Mouse (Mus musculus): Measurements from ENCODE around the gene Shcbp1l. TPM values are rescaled to one million over a fixed set of nuclear protein-coding genes. Genes with fewer than 3 reads are reported as not detected.

Gene Shcbp1l
- polyA plus RNA-seq, 1 experiment = not detected

DNA sequence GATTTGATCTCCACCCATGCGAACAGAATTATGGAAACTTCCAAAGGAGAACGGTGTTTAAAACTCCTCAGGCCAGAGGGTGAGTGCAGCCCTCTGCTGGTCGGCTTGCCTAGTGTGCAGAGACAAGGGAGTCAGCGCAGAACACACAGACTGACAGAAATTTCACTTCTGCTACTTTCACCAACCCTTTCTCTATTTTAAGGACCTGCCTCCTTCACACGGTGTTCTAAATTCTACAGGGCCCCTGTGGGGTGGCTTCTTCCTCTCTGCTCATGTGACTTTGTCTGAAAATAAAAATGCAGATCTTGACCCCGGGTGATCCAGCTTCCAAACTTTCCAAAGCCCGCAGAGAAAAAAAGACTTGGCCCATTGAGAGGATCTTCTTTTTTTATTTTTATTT, 64.2 kb downstream of the Shcbp1l start:
- H3K4me1 ChIP-seq (ENCODE audit: control insufficient read depth, insufficient read depth, insufficient read length, low read length) = peaks cover 7% of the 10 kb centered on the region
- H3K27ac ChIP-seq (replicated peaks; ENCODE audit: low read depth, low read length) = 0 out of 2 replicates have a peak overlapping the region, but pooled peaks have one; percentile 12
- no peak overlapping the region for H3K4me3 ChIP-seq (ENCODE audit: insufficient read depth, low read depth, low read length)

DNA sequence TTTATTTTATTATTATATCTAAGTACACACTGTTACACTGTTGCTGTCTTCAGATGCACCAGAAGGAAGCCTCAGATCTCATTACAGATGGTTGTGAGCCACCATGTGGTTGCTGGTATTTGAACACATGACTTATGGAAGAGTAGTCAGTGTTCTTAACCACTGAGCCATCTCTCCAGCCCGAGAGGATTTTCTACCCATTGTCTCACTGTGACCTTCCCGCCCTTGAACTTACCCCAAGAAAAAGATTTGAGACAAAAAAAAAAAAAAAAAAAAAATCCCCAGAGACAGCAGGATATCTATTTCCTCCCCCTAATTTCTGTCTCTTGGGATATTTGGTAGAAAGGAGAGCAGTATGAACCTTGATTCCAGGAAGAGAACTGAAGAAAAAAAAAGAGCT, 64.6 kb downstream of the Shcbp1l start:
- Histone ChIP-seq H3K4me3 (ENCODE audit: insufficient read depth, low read depth, low read length) (no peak overlapping the region), H3K4me1 (ENCODE audit: control insufficient read depth, insufficient read depth, insufficient read length, low read length) (peaks cover 7% of the 10 kb centered on the region), H3K27ac (replicated peaks; ENCODE audit: low read depth, low read length) (no peak overlapping the region)

DNA sequence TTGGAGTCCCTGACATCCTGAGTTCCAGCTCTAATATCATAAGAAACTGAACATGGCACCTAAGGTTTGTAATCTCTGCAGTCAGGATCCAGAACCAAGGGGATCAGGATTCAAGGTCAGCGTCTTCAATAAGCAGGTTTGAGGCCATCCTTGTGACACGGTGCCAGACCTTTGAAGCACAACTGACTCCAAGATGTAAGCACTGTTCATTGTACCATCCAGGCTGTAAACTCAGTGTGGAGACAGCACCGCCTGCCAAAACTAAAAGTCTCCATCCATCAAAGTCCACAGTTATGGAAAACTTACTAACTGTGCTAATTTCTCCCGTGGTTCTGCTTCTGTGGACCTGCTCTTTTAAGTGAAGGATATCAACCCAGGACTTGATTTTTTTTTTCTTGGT, 65.0 kb downstream of the Shcbp1l start:
- Histone ChIP-seq H3K27ac (replicated peaks; ENCODE audit: low read depth, low read length) (no peak overlapping the region), H3K4me3 (ENCODE audit: insufficient read depth, low read depth, low read length) (no peak overlapping the region), H3K4me1 (ENCODE audit: control insufficient read depth, insufficient read depth, insufficient read length, low read length) (peaks cover 7% of the 10 kb centered on the region)

DNA sequence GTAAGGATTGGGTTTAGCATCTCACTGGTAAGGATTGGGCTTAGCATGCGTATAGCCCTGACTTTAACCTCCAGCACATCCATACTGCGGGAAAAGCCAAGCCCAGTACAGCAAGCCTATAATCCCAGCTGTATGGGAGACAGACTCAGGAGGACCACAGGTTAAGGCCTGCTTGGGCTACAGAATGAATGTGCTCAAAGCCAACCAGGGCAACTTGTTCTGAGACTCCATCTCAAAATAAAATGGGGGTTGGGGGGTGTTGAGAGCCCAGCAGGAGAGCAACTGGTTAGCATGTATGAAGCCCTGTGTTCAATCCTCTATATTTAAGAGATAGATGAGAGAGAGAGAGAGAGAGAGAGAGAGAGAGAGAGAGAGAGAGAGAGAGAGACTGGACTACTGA, 66.4 kb downstream of the Shcbp1l start:
- no peak overlapping the region for H3K4me3 ChIP-seq (ENCODE audit: insufficient read depth, low read depth, low read length)
- peaks cover 4% of the 10 kb centered on the region; the same call in 1 of the 2 replicates for H3K4me1 ChIP-seq (ENCODE audit: control insufficient read depth, insufficient read depth, insufficient read length, low read length)
- no peak overlapping the region; the same call in 1 of the 2 replicates for H3K27ac ChIP-seq (replicated peaks; ENCODE audit: low read depth, low read length)

DNA sequence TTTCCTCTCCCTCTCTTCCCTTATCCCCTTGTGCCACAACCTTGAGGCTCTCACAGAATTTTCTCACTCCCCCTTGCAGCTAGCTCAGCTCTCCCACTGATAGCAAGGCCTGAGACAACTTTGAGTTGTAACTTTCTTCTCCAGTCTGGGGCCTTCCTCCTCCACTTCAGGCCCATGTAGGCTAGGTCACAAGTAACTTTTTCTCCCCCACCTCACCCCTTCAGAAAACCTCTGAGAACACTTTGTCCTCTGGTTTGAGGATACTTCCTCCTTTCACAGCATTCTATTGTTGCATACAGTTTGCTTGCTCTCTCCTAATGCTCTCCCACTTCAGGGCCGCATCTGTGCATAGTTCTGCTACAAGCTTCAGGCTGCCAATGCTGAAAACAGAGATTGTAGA, 66.9 kb downstream of the Shcbp1l start:
- H3K4me1 ChIP-seq (ENCODE audit: control insufficient read depth, insufficient read depth, insufficient read length, low read length) = peaks cover 4% of the 10 kb centered on the region; the same call in 1 of the 2 replicates
- no peak overlapping the region for H3K4me3 ChIP-seq (ENCODE audit: insufficient read depth, low read depth, low read length)
- H3K27ac ChIP-seq (replicated peaks; ENCODE audit: low read depth, low read length) = no peak overlapping the region

DNA sequence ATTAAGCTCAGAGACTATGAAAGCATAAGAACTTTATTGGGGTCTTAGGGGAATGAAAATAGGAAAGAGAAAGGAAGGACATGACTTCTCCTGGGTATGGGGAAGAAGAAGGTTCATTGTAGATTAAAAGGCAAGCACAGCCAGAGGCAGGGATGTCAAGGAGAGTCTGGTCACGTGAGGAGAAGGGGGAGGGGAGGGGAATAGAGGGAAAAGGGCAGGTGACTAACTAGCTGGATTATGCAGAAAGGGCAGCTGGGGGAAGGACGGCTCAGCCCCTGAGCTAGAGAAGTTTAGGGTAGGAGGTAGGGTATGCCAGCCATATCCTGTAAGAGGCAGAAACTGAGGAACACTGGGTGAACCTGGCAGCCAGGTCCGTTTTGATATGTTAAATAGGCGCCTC, 68.4 kb downstream of the Shcbp1l start:
- H3K27ac ChIP-seq (replicated peaks; ENCODE audit: low read depth, low read length) = peak overlapping the region; percentile 16; the same call in 1 of the 2 replicates
- H3K4me1 ChIP-seq (ENCODE audit: control insufficient read depth, insufficient read depth, insufficient read length, low read length) = peaks cover 4% of the 10 kb centered on the region; the same call in 1 of the 2 replicates
- no peak overlapping the region for H3K4me3 ChIP-seq (ENCODE audit: insufficient read depth, low read depth, low read length)

DNA sequence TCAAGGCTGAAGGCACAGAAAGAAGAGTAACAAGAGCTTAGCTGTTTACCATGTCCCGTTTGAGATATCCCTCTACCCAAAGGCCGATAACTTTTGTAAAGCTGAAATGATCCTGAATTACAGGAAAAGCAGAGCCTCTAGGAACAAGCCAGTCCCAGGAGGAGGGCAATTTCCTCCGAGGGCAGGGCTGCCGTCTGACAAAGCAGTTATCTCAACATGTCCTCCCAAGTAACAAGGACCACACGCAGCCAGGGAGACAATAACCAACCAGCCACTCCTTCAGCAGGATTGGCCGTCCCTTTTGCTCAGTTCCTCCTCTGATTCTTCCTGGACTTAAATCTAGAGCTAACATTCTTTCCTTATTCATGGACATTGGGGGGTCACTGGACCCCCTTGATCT, 69.0 kb downstream of the Shcbp1l start:
- Histone ChIP-seq H3K4me1 (ENCODE audit: control insufficient read depth, insufficient read depth, insufficient read length, low read length) (peaks cover 4% of the 10 kb centered on the region; the same call in 1 of the 2 replicates), H3K4me3 (ENCODE audit: insufficient read depth, low read depth, low read length) (no peak overlapping the region), H3K27ac (replicated peaks; ENCODE audit: low read depth, low read length) (no peak overlapping the region)

DNA sequence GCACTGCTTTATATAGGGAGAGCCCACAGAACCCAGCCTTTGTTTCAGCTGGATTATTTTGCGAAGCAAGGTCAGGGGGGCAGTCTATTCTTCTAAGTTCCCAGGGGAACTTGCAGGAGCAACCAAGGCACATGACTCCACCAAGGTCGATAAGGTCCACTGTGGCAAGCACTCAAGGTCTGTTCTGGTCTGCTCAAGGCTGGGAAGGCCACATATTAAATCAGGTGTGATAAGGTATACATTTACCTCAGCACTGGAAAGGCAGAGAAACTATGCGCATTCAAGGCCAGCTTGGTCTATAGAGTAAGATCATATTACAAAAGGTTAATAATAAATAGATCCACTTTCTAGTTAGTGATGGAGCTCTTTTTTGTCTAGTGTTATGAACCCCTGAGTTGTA, 71.1 kb downstream of the Shcbp1l start:
- no peak overlapping the region for H3K4me3 ChIP-seq (ENCODE audit: insufficient read depth, low read depth, low read length)
- H3K4me1 ChIP-seq (ENCODE audit: control insufficient read depth, insufficient read depth, insufficient read length, low read length) = peaks cover 4% of the 10 kb centered on the region
- H3K27ac ChIP-seq (replicated peaks; ENCODE audit: low read depth, low read length) = no peak overlapping the region

DNA sequence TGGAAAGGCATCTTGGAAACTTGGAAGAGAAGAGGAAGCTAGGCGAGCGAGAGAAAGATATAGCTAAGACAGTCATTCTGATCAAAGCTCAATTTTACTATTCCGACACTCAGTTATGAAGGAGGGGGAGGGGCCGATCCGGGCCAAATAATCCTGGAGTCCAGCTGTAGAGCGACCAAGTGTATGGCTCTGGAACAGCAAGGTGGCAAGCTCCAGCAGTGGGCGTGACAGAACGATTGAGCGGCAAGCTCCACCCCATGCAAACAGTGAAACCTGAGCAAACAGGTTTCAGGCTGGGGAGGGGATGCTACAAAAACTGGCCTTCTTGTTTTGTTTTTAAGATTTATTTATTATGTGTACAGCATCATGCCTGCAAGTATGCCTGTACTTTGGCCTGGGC, 75.1 kb downstream of the Shcbp1l start:
- no peak overlapping the region for H3K27ac ChIP-seq (replicated peaks; ENCODE audit: low read depth, low read length)
- peaks cover 5% of the 10 kb centered on the region for H3K4me1 ChIP-seq (ENCODE audit: control insufficient read depth, insufficient read depth, insufficient read length, low read length)
- no peak overlapping the region for H3K4me3 ChIP-seq (ENCODE audit: insufficient read depth, low read depth, low read length)

DNA sequence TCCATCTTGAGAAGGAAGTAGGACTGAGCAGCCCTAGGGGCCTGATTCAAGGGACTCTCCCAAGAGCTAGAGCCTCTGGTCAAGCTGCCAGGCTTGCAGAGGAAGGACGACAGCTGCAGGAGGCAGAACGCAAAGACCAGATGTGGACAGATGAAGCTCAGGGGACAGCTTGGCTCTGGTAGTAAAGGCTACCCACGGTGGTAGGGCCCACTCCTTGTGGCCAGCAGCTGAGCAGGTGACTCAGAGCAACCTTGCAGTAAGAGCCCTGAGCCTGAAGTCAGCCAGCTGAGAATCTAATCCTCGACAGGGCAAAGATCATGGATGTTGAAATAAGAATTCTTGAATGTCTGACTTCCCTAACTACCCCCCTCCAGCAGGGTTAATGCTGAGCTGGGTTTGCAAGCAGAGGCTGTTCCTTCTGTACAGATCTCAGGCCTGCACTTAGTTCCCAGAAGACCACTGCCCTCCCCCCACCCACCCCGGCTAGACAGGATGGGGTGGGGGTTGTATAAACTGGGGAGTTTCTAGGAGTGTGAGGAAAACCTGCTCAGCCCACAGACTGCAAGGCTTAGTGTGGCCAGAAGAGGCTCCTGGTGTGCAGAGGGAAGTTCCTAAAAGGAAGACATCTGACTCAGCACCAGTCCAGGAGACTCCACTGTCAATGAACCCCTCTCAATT, 76.8 kb downstream of the Shcbp1l start:
- Histone ChIP-seq H3K27ac (replicated peaks; ENCODE audit: low read depth, low read length) (peak overlapping the region; percentile 76), H3K4me3 (ENCODE audit: insufficient read depth, low read depth, low read length) (no peak overlapping the region), H3K4me1 (ENCODE audit: control insufficient read depth, insufficient read depth, insufficient read length, low read length) (peaks cover 5% of the 10 kb centered on the region)

Other genes with a start within 250 kb of the Shcbp1l start
- gene Lamc2, start 238.7 kb upstream of the Shcbp1l start, polyA plus RNA-seq (2012; ENCODE audit: insufficient read depth, insufficient read length, missing spikeins) = 0.21 and 1.7 TPM in 2 replicates
- gene Lamc1, start 92.4 kb upstream of the Shcbp1l start, polyA plus RNA-seq (2012; ENCODE audit: insufficient read depth, insufficient read length, missing spikeins) = 47.1 and 62.0 TPM in 2 replicates
- 32.7 and 34.6 TPM in 2 replicates for gene Dhx9, start 62.5 kb downstream of the Shcbp1l start, polyA plus RNA-seq (2012; ENCODE audit: insufficient read depth, insufficient read length, missing spikeins)
- gene Npl, start 124.9 kb downstream of the Shcbp1l start, polyA plus RNA-seq (2012; ENCODE audit: insufficient read depth, insufficient read length, missing spikeins) = 1.2 and 1.5 TPM in 2 replicates
- not detected in 2 replicates for gene Rgs8, start 227.9 kb downstream of the Shcbp1l start, polyA plus RNA-seq (2012; ENCODE audit: insufficient read depth, insufficient read length, missing spikeins)